Mouse (Mus musculus) granulocyte monocyte progenitor cell, adult 5-6 weeks (primary cell): ENCODE data around the gene Rpl23. TPM values are rescaled to one million over a fixed set of nuclear protein-coding genes. Genes with fewer than 3 reads are reported as not detected.

Source experiments
- ATAC-seq: replicated peaks from 2 replicates; pipeline ENCODE4 v1.8.0; 2016; ENCODE audit warnings: mild to moderate bottlenecking, moderate TSS enrichment, inconsistent platforms; ENCODE audit not compliant: poor library complexity, severe bottlenecking
- total RNA-seq, 2 experiments: library from RNA; stranded (forward) in 1 of 2; stranded (reverse) in 1 of 2; fragments of 200-712, 200-1000 nt in 1 of 2; fragments of >200 nt in 1 of 2; fragmentation: Nextera tagmentation in 1 of 2; gene quantifications; 2 replicates each; pipeline ENCODE4 v1.2.3; 2014 to 2017

Rpl23 gene
- total RNA-seq, 2 experiments from 2014 or later = 2,335 to 3,329 TPM

DNA sequence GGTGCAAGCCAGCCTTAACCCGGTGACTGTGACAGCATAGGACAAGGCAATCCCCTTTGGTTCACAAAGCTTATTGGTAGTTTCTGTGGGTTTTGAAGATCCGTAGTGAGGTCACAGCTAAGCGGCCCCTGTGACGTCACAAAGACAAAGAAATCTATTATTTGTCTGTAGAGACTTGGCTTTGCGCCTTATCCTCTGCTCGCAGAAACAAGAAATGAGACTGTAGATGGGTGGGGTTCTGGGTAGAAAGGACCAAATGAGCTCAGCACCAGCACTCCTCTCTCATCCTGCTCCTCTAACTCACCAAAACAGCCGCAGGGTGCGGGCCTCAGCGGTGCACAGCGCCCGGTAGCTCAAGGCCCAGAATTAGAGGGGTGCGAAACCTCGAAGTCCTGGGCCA is 7.1 kb downstream of the Rpl23 start:
- no peak for ATAC-seq

DNA sequence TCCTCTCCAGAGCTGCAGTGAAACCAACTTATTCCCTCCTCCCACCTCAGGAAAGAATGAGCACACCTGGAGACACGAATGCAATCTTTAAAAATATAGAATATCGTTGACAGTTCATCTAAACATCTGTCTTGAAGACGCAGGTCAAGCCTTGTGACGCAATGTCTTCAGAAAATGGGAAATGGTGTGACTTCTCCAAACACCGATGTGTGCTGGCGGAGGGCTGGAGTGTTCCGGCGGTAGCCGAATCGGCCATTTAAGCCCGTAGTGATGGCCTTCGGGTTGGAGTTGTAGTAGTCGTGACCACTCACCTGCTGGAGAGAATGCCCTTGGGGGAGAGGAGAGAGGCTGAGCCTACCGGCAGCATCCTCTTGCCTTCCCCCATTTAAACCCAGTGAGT is 10.8 kb downstream of the Rpl23 start:
- peak; percentile 34 for ATAC-seq

GRCm38 (mm10) chr11:97769704-97770103 is 12.5 kb downstream of the Rpl23 start:
- no peak for ATAC-seq

GRCm38 (mm10) chr11:97766154-97766881 is 15.9 kb downstream of the Rpl23 start, which contains the start of gene Cwc25:
Gene Cwc25 (minus strand): TSS chr11:97766556.
- ATAC-seq = peak; percentile 97

GRCm38 (mm10) chr11:97761638-97762037 is 20.6 kb downstream of the Rpl23 start:
- no peak for ATAC-seq

- no peak for ATAC-seq
Observed at GRCm38 (mm10) chr11:97758942-97759341, 23.3 kb downstream of the Rpl23 start.

- ATAC-seq = no peak
Observed at GRCm38 (mm10) chr11:97758125-97758524, 24.1 kb downstream of the Rpl23 start.

GRCm38 (mm10) chr11:97753277-97753676 is 29.0 kb downstream of the Rpl23 start:
- no peak for ATAC-seq

DNA sequence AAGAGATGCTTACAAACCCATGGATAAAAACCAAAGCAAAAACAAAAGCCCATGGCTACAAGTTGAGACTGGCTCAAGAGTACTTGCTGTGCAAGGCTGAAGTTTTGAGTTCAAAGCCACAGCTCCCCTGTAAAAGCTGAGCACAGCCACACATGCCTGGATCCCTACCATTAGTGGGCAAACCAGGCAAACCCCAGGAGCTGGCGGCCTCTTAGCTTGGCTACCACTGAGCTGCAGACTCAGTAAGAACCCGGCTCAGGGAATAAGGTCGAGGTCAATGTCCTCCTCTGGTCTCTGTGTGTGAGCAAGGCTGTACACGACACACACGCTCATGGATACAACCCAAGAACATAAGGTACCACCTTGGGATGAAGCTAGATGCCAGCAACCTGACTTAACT is 33.7 kb downstream of the Rpl23 start:
- no peak for ATAC-seq

- no peak for ATAC-seq
Observed at GRCm38 (mm10) chr11:97747773-97748172, 34.5 kb downstream of the Rpl23 start.

- no peak for ATAC-seq
Observed at GRCm38 (mm10) chr11:97745331-97745721, 36.9 kb downstream of the Rpl23 start.

DNA sequence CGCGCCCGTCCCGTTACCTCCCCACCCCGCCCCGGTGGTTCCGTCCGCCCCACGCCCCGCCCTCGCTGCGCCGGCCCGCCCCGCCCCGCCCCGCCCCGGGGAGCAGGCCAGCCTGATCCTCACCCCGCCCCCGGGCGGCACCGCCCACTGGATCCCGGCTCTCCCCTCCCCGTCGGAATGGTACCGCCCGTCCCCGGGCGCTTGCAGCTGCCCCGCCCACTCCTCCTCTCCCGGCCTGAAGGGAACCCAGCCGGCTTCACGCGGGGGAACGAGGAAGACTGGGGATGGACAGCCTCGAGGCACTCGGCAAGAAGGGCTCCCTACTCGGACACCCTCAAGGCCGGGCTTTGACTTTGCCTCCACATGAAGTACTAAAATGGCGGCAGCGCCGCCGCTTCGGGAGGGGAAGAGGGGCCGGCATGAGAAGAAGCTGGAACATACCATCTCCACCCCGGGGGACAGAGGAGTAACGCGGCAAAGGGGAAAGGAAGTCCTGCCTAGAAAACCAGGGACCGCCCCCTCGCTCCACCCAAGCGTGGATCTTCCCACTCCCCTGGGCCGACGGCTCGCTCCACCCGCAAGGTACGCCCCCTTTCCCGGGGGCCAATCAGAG is 37.4 kb downstream of the Rpl23 start:
- peak; percentile 93 for ATAC-seq

DNA sequence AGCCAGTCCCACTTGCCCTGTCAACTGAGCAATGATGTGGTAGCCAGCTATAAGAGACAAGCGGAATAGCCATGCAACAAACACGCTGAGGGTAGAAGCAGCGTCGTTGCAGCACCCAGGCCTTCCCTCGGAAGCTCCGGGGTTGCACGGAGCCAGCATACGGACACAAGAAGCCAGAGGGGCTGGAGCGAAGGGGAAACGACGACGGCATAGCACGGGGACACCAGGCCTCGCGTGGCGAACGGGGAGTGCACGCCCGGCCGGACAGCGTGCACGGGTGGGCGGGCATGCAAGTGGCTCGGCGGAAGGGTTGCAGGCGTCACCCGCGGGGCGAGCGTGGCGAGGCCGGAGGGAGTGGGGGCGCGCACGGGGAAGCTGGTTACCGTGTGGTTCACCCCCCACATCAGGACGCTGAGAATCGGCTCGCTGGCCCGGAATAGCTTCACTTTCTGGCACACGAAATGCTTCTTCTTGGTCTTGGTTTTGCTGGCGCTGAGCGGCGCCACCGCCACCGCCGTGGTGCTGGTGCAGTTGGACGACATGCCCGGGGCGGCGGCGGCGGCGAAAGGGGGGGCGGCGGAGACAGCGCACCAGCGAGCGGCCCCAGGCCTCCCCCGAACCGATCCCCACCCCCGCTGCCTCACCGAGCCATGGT is 38.0 kb downstream of the Rpl23 start, which contains the start of gene Pip4k2b:
TSS of gene Pip4k2b (minus strand) at position 642 of the 655 bp plus-strand sequence.
- peak; percentile 15; the same call in 1 of the 2 replicates for ATAC-seq

DNA sequence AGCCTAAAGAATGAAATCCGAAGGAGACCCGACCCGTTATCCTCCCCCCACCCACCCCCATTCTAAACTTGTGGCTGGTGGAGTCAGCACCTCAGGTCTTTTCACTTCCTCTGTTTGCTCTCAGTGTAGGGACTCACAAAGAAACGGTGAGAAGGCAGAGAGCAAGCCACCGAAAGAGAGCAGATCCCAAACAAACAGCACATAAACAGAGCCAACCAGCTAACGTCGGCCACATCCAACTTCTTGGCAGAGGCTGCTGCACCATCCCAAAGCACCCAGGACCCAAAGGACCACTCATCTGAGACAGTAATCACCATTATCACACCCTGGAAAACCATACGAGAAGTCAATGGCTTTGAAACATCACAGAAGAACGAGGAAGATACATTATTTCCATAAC is 38.8 kb downstream of the Rpl23 start:
- ATAC-seq = no peak

GRCm38 (mm10) chr11:97742591-97742990 is 39.6 kb downstream of the Rpl23 start:
- no peak for ATAC-seq

- ATAC-seq = no peak
Observed at GRCm38 (mm10) chr11:97742157-97742556, 40.1 kb downstream of the Rpl23 start.

DNA sequence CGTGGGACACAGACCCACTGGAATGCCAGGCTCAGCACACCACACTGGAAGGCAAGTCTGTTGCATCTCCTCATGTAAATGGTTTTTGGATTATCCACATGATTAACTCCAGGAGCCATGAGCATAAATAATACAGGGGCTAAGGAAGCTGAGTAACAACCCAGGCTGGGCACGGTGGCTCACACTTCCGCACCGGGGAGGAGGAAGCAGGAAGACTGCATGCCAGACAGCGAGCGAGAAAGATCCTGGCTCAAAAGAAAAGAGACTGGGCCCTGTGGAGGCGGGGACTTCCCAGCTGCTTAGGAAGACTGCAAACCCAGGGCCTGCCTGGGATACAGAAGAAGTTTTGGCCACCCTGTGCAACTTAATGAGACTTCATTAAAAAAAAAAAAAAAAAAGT is 42.0 kb downstream of the Rpl23 start:
- no peak for ATAC-seq

DNA sequence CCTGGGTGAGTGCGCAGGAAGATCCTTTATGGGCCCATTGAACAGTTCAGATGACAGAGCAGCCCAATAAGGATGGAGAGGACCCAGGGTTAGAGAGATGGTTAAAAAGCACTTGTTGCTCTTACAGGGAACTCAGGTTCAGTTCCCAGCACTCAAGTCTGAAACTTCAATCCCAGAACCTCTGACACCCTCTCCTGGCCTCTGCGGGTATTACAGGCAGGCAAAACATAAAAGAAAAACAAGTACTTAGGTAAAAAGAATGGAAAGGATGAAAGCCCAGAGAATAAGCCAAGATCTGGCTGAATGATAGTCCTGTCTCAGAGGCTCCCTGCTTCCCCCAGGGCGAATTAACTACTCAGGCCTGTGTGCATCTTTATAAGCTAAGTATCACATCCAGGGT is 43.1 kb downstream of the Rpl23 start:
- ATAC-seq = no peak

DNA sequence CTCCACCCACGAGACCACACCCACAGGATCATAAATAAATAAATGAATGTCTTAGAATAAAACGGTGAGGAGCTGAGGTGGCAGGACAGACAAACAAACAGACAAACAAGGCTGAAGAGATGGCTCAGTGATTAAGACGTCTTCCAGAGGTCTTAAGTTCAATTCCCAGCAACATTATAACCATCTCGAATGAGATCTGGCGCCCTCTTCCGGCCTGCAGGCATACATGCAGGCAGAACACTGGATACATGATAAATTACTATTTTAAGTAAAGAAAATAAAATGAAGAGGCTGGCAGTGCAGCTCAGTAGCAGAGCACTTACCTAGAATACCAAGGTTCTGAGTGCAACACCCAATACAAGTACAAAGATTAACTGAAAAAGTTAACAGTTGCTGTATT is 43.5 kb downstream of the Rpl23 start:
- ATAC-seq = no peak

- no peak for ATAC-seq
Observed at GRCm38 (mm10) chr11:97737600-97737999, 44.6 kb downstream of the Rpl23 start.

GRCm38 (mm10) chr11:97736645-97737044 is 45.6 kb downstream of the Rpl23 start:
- no peak for ATAC-seq
